Mouse (Mus musculus): Measurements from ENCODE around the gene Catspere2.

Gene Catspere2

GRCm38 (mm10) chr1:178218305-178218704, 235.1 kb downstream of the Catspere2 start:
- in situ Hi-C loops (cut with MboI, MseI): no loop called here

GRCm38 (mm10) chr1:178219166-178220077, 236.2 kb downstream of the Catspere2 start:
- in situ Hi-C loops (cut with MboI, MseI): no loop called here
